Comparison of ENCODE assay signal across 17 mouse cellular contexts in the genomic region with DNA sequence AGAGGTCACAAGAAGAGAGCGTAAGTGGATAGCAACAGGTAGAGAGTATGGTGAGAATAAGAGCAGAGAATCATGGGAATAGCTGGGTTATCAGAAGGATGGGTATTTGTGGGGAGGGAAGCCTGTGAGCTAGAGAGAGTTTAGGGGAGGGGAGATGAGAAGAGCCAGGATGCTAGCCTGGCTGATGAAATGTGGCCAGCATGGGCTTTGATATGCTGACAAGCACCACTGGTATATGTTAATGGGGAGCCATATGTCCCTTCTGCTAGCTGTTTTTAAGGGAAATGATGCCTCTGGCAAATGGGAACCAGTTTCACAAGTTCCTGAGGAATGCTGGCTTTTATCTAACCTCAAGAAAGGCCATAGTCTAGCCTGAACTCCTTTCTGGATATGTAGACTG.
"Had no signal": no experiment of that assay in that cellular context is flagged by ENCODE, and none has a peak within 500 bp of the region (broad histone marks: within the 10 kb centered on the region; RNA-seq: fewer than 3 reads in every experiment).

No protein-coding gene starts in this region.

- H3K9me3 ChIP-seq: midbrain, embryonic 10.5 days; midbrain, embryonic 12.5 days; neural tube, embryonic 13.5 days; neural tube, embryonic 15.5 days; stomach, embryonic 15.5 days had no signal

- H3K27ac ChIP-seq: midbrain, embryonic 10.5 days; midbrain, embryonic 12.5 days; neural tube, embryonic 13.5 days; neural tube, embryonic 15.5 days; stomach, embryonic 15.5 days; stomach, postnatal 0 days had no signal

- H3K9ac ChIP-seq: lung, embryonic 14.5 days; midbrain, embryonic 12.5 days; neural tube, embryonic 13.5 days; neural tube, embryonic 15.5 days; stomach, embryonic 15.5 days had no signal

- H3K4me3 ChIP-seq: midbrain, embryonic 10.5 days; midbrain, embryonic 12.5 days; myocyte; neural tube, embryonic 13.5 days; neural tube, embryonic 15.5 days; stomach, embryonic 15.5 days had no signal

- H3K36me3 ChIP-seq: midbrain, embryonic 10.5 days; midbrain, embryonic 12.5 days; neural tube, embryonic 13.5 days; neural tube, embryonic 15.5 days; stomach, embryonic 15.5 days had no signal

- DNase-seq: lung, adult 18-20 months; lung, embryonic 14.5 days; lung, postnatal 10 days; lung, postnatal 4 days; midbrain, embryonic 14.5 days; right cerebral cortex, postnatal 14 days; thymus, adult 2 months; thymus, postnatal 25 days; thymus, postnatal 4 days had no signal

- H3K4me2 ChIP-seq: lung, embryonic 14.5 days; midbrain, embryonic 12.5 days; neural tube, embryonic 13.5 days; neural tube, embryonic 15.5 days; stomach, embryonic 15.5 days had no signal

- ATAC-seq: midbrain, embryonic 16.5 days had no signal

- H3K4me1 ChIP-seq: midbrain, embryonic 10.5 days; midbrain, embryonic 12.5 days; neural tube, embryonic 13.5 days; stomach, embryonic 15.5 days had no signal

- H3K27me3 ChIP-seq: midbrain, embryonic 12.5 days; neural tube, embryonic 13.5 days; neural tube, embryonic 15.5 days; stomach, embryonic 15.5 days had no signal
